In genomic region chr4:64640976-64641375, GRCm38 (mm10) we compare ENCODE assay signal across 24 mouse cellular contexts.
"Had no signal": no experiment of that assay in that cellular context is flagged by ENCODE, and none has a peak within 500 bp of the region (broad histone marks: within the 10 kb centered on the region; RNA-seq: fewer than 3 reads in every experiment).

No protein-coding gene starts in this region.

- H3K4me1 ChIP-seq: heart, embryonic 10.5 days; heart, embryonic 12.5 days; hindbrain, embryonic 13.5 days; hindbrain, embryonic 15.5 days; kidney, embryonic 15.5 days; limb, embryonic 13.5 days; limb, embryonic 15.5 days; liver, embryonic 12.5 days had no signal

- H3K36me3 ChIP-seq: heart, embryonic 10.5 days; heart, embryonic 12.5 days; hindbrain, embryonic 13.5 days; hindbrain, embryonic 15.5 days; kidney, embryonic 15.5 days; limb, embryonic 13.5 days; limb, embryonic 15.5 days; liver, embryonic 12.5 days had no signal

- H3K9ac ChIP-seq: heart, embryonic 12.5 days; hindbrain, embryonic 13.5 days; hindbrain, embryonic 15.5 days; kidney, embryonic 15.5 days; limb, embryonic 13.5 days; limb, embryonic 15.5 days; liver, embryonic 12.5 days; liver, embryonic 14.5 days had no signal

- H3K27ac ChIP-seq: heart, embryonic 10.5 days; hindbrain, embryonic 13.5 days; hindbrain, embryonic 15.5 days; hindbrain, postnatal 0 days; kidney, embryonic 15.5 days; kidney, postnatal 0 days; limb, embryonic 13.5 days; limb, embryonic 15.5 days; liver, embryonic 12.5 days; liver, embryonic 14.5 days had no signal

- H3K4me3 ChIP-seq: heart, embryonic 10.5 days; heart, embryonic 12.5 days; hindbrain, embryonic 13.5 days; hindbrain, embryonic 15.5 days; kidney, embryonic 15.5 days; limb, embryonic 13.5 days; limb, embryonic 15.5 days; liver, embryonic 12.5 days had no signal

- DNase-seq: gastrocnemius, postnatal 14 days; gastrocnemius, postnatal 36 days; heart, adult 11 months; heart, postnatal 10 days; heart, postnatal 4 days; kidney, adult 11 months; kidney, adult 2 months; kidney, adult 9 months; kidney, postnatal 14 days; kidney, postnatal 36 days; layer of hippocampus, adult 9-11 months; layer of hippocampus, postnatal 36 days; left cerebral cortex, postnatal 4 days had no signal

- H3K27me3 ChIP-seq: heart, embryonic 12.5 days; hindbrain, embryonic 13.5 days; hindbrain, embryonic 15.5 days; kidney, embryonic 15.5 days; limb, embryonic 13.5 days; limb, embryonic 15.5 days; liver, embryonic 12.5 days had no signal
